Mouse (Mus musculus) neural tube, embryonic 13.5 days (tissue): ENCODE results near the gene Car8. TPM values are rescaled to one million over a fixed set of nuclear protein-coding genes. Genes with fewer than 3 reads are reported as not detected.

ENCODE experiments used
- ATAC-seq: fragments of 200-750 bp; cut with Nextera tagmentation; 2 replicates; pipeline ENCODE4 v1.8.0; 2017; ENCODE audit warnings: low read depth, mild to moderate bottlenecking, moderate TSS enrichment, moderate library complexity
- H3K27ac ChIP-seq: fragments of 300-500 bp; sonication (generic); replicated peaks from 2 replicates; pipeline ENCODE4 v1.5.1; 2015; ENCODE audit warnings: moderate library complexity, mild to moderate bottlenecking, inconsistent platforms
- H3K27me3 ChIP-seq: fragments of 300-500 bp; sonication (generic); 2 replicates; pipeline ENCODE4 v1.6.1; 2015; ENCODE audit warnings: mild to moderate bottlenecking, inconsistent platforms
- H3K36me3 ChIP-seq: fragments of 300-500 bp; sonication (generic); 2 replicates; pipeline ENCODE4 v1.6.1; 2015; ENCODE audit warnings: mild to moderate bottlenecking, inconsistent platforms
- H3K4me1 ChIP-seq: fragments of 300-500 bp; sonication (generic); replicated peaks from 2 replicates; pipeline ENCODE4 v1.6.1; 2015; ENCODE audit warnings: inconsistent platforms
- H3K4me2 ChIP-seq: fragments of 300-500 bp; sonication (generic); 2 replicates; pipeline ENCODE4 v1.6.1; 2015; ENCODE audit warnings: inconsistent platforms, mild to moderate bottlenecking, moderate library complexity
- H3K4me3 ChIP-seq: fragments of 300-500 bp; sonication (generic); 2 replicates; pipeline ENCODE4 v1.5.1; 2015; ENCODE audit warnings: mild to moderate bottlenecking, inconsistent platforms
- H3K9ac ChIP-seq: fragments of 300-500 bp; sonication (generic); 2 replicates; pipeline ENCODE4 v1.6.1; 2015; ENCODE audit warnings: moderate library complexity, mild to moderate bottlenecking, inconsistent platforms
- H3K9me3 ChIP-seq: fragments of 300-500 bp; sonication (generic); 2 replicates; pipeline ENCODE4 v1.6.1; 2016; ENCODE audit warnings: inconsistent platforms
- WGBS: fragments of 180-500 bp; shearing (Covaris S2); methylation state at CpG from one replicate; pipeline ENCODE4 v1.1.7; 2015; 5-methylcytosine and 5-hydroxymethylcytosine counted together
- polyA plus RNA-seq: library from polyadenylated mRNA; unstranded; fragments of >200 nt; fragmentation: Nextera tagmentation; extraction: Ambion mirVana; gene quantifications from 2 replicates; pipeline ENCODE4 v1.2.1, GENCODE M21; 2015

Car8 gene
- polyA plus RNA-seq, 1 experiment from 2014 or later, result 1.6 TPM

GRCm38 (mm10) chr4:8218941-8219340 lies 19.9 kb downstream of the Car8 start:
- no peak overlapping the region for H3K27ac ChIP-seq
- H3K4me1 ChIP-seq, result 0 out of 2 replicates have a peak, but pooled peaks cover 3% of the 10 kb centered on the region
- no peak overlapping the region for H3K9ac ChIP-seq
- no peak overlapping the region for H3K4me2 ChIP-seq
- no peak overlapping the region for H3K4me3 ChIP-seq
- ATAC-seq, result no peak
- no peaks in the 10 kb centered on the region for H3K36me3 ChIP-seq
- no peaks in the 10 kb centered on the region for H3K9me3 ChIP-seq
- no peaks in the 10 kb centered on the region for H3K27me3 ChIP-seq
- WGBS, result 86% methylated on average over 8 of the region's 8 CpGs

GRCm38 (mm10) chr4:8218004-8218403 lies 20.8 kb downstream of the Car8 start:
- Histone ChIP-seq H3K4me2 (no peak overlapping the region), H3K4me1 (0 out of 2 replicates have a peak, but pooled peaks cover 3% of the 10 kb centered on the region), H3K4me3 (no peak overlapping the region), H3K27ac (no peak overlapping the region), H3K9me3 (no peaks in the 10 kb centered on the region), H3K36me3 (no peaks in the 10 kb centered on the region), H3K9ac (no peak overlapping the region), H3K27me3 (no peaks in the 10 kb centered on the region)
- no peak for ATAC-seq
- 76% methylated on average over 3 of the region's 3 CpGs for WGBS

- Histone ChIP-seq H3K36me3 (no peaks in the 10 kb centered on the region), H3K4me1 (0 out of 2 replicates have a peak, but pooled peaks cover 3% of the 10 kb centered on the region), H3K9me3 (no peaks in the 10 kb centered on the region), H3K27ac (no peak overlapping the region), H3K9ac (no peak overlapping the region), H3K4me3 (no peak overlapping the region), H3K4me2 (no peak overlapping the region), H3K27me3 (no peaks in the 10 kb centered on the region)
- no peak for ATAC-seq
- 68% methylated on average over 5 of the region's 5 CpGs for WGBS
These were observed 21.6 kb downstream of the Car8 start for GRCm38 (mm10) chr4:8217272-8217671.

DNA sequence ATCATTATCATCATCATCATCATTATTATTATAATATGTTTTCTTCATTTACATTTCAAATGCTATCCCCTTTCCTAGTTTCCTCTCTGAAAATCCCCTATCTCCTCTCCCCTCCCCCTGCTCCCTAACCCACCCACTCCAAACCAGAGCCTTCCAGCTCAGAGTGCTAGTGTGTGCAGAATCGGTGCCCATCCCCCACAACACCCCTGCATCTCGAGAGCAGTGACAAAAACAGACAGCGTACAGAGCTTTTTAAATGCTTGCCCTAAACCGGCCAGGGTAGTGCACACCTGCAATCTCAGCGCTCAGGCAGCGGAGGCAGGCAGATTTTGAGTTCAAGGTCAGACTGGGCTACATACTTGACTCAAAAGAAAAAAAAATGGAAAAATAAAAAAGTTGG lies 22.3 kb downstream of the Car8 start:
- Histone ChIP-seq H3K27me3 (no peaks in the 10 kb centered on the region), H3K4me3 (no peak overlapping the region), H3K4me1 (0 out of 2 replicates have a peak, but pooled peaks cover 3% of the 10 kb centered on the region), H3K9ac (no peak overlapping the region), H3K36me3 (no peaks in the 10 kb centered on the region), H3K9me3 (no peaks in the 10 kb centered on the region), H3K4me2 (no peak overlapping the region), H3K27ac (no peak overlapping the region)
- no peak; the same call in 1 of the 2 replicates for ATAC-seq
- WGBS, result 40% methylated on average over 6 of the region's 6 CpGs

DNA sequence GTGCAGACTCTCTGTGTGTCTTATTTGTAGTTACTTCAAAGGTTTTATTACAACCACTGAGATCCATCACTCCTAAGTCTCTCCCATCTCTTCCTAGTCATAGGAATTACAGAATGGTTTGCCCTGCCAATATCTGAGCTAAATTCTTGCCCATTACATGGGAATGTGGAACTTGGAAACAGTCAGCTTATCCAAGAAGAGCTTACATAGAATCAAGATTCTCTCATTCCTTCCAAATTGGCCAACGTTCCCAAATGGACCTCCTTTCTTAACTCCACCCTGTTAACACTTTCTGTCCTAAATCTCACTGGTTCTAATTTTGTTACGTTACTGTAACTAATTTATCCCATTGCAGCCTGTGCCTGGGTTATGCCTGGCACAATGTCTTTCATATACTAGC lies 25.2 kb downstream of the Car8 start:
- Histone ChIP-seq H3K9me3 (no peaks in the 10 kb centered on the region), H3K4me3 (no peak overlapping the region), H3K4me1 (0 out of 2 replicates have a peak, but pooled peaks cover 3% of the 10 kb centered on the region), H3K27me3 (no peaks in the 10 kb centered on the region), H3K4me2 (no peak overlapping the region), H3K27ac (no peak overlapping the region), H3K9ac (no peak overlapping the region), H3K36me3 (no peaks in the 10 kb centered on the region)
- WGBS, result 84% methylated on average over 2 of the region's 2 CpGs
- no peak for ATAC-seq

DNA sequence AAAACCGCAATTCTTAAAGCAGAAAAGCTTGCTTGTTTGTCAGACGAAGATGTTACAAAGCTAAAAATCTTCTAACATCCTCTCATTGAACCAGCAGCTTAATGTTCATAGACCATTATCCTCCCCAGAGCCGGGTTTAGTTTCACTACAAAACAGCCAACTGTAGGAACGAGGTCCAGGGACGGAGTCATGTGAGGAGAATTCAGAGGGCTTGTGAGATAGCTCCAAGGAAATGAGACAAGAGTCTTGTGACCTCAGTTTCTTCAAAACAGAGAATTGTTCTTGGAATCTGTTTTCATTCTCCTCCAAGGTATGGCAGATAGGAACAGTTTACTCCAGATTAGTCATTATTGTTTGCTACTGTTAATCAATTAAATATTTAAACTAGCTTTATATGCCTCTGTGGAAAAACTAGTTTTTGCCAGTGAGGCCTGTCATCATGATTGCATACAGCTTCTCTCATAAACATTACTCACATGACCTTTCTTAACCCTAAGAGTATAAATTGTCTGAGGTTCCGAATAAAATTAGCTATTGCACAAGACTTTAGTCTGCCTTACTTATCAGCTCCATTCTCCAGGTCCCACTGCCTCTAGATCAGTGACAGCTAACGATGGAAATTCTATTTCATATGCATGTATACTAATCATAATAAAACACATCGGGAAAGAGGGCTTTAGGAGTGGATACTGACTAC lies 25.8 kb downstream of the Car8 start:
- no peak overlapping the region for H3K4me3 ChIP-seq

GRCm38 (mm10) chr4:8210452-8210851 lies 28.4 kb downstream of the Car8 start:
- Histone ChIP-seq H3K27ac (no peak overlapping the region), H3K4me1 (no peaks in the 10 kb centered on the region), H3K9me3 (no peaks in the 10 kb centered on the region), H3K27me3 (no peaks in the 10 kb centered on the region), H3K4me2 (no peak overlapping the region), H3K36me3 (no peaks in the 10 kb centered on the region), H3K4me3 (no peak overlapping the region), H3K9ac (no peak overlapping the region)
- 95% methylated on average over 2 of the region's 2 CpGs for WGBS
- no peak for ATAC-seq

More for the DNA sequence above, 25.8 kb downstream of the Car8 start:
- Histone ChIP-seq H3K9ac (no peak overlapping the region), H3K9me3 (no peaks in the 10 kb centered on the region), H3K27ac (no peak overlapping the region), H3K4me2 (no peak overlapping the region), H3K4me1 (0 out of 2 replicates have a peak, but pooled peaks cover 3% of the 10 kb centered on the region), H3K36me3 (no peaks in the 10 kb centered on the region), H3K27me3 (no peaks in the 10 kb centered on the region)
- ATAC-seq, result no peak
- 74% methylated on average over 8 of the region's 8 CpGs for WGBS

DNA sequence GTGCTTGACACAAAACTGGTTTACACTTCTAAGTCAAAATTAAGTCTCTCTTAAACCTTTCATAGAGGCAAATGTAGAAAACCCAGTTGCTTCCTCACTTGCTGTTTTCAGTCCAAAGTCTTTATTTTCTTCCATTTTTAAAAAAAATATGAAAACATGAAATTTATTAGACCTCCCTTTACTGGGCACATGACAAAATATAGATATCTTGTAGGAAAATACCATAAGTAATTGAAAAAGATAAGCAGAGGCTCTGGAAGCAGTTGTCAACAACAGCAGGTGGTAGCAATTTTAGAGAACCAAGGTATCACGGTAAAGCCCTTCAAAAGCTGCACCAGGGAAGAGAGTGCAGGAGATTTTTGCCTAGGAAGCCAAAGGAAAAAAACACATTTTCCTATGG lies 30.9 kb downstream of the Car8 start:
- Histone ChIP-seq H3K27me3 (no peaks in the 10 kb centered on the region), H3K9ac (no peak overlapping the region), H3K4me1 (no peaks in the 10 kb centered on the region), H3K4me2 (no peak overlapping the region), H3K4me3 (no peak overlapping the region), H3K9me3 (no peaks in the 10 kb centered on the region), H3K36me3 (no peaks in the 10 kb centered on the region), H3K27ac (no peak overlapping the region)
- 88% methylated on average over 1 of the region's 1 CpGs for WGBS
- ATAC-seq, result no peak

DNA sequence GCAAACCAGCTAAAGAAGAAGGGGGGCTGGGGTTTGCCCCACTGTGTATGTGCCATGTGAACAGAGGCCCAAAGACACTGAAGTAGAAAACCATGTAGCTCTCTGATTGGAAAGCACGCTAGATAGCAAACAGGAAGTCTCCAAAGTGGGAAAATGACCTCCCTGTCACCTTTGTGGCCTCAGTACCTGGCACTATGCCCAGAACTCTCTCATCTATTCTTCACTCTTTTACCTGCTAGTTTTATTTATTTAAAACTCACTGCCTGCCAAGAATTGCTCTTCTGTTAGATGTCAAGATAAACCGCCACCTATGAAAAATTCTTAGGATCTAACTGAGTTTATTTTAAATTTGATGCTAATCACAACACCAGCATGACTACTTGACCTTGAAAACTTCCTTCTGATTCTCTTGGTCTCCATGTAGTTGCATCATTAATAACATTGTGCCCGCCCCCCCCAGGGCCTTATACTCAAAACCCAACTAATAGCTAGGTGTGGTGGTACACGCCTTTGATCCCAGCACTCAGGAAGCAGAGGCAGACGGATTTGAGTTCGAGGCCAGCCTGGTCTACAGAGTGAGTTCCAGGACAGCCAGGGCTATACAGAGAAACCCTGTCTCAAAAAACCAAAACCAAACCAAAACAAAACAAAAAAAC lies 31.8 kb downstream of the Car8 start:
- no peaks in the 10 kb centered on the region for H3K36me3 ChIP-seq
- H3K27ac ChIP-seq, result no peak overlapping the region
- no peaks in the 10 kb centered on the region for H3K9me3 ChIP-seq
- H3K27me3 ChIP-seq, result no peaks in the 10 kb centered on the region
- no peak overlapping the region for H3K4me2 ChIP-seq
- no peak overlapping the region for H3K9ac ChIP-seq
- no peak overlapping the region for H3K4me3 ChIP-seq
- H3K4me1 ChIP-seq, result no peaks in the 10 kb centered on the region
- no peak for ATAC-seq
- 85% methylated on average over 6 of the region's 6 CpGs for WGBS

GRCm38 (mm10) chr4:8205089-8205649 lies 33.7 kb downstream of the Car8 start:
- H3K9ac ChIP-seq, result no peak overlapping the region
- H3K27ac ChIP-seq, result no peak overlapping the region
- ATAC-seq, result no peak
- no peaks in the 10 kb centered on the region for H3K36me3 ChIP-seq
- H3K4me3 ChIP-seq, result no peak overlapping the region
- no peaks in the 10 kb centered on the region for H3K9me3 ChIP-seq
- no peak overlapping the region for H3K4me2 ChIP-seq
- no peaks in the 10 kb centered on the region for H3K27me3 ChIP-seq
- WGBS, result 77% methylated on average over 4 of the region's 4 CpGs
- no peaks in the 10 kb centered on the region for H3K4me1 ChIP-seq

DNA sequence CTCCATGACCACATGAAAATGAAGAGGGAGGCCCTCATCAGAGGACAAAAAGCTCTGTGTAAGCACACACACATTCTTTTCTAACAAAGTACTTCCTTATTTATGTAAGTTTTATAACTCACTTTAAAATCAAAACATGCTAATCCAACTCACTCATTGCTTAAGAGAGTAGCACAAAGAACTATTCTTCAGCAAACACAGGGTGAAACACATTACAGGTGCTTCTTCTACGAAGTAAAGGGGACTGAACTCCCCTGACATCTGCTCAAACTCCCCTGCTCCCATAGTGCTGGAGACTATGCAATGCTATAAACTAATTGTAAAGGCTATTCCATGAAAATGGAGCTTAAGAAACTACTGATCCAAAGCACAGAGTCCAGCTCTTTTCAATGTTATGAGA lies 35.5 kb downstream of the Car8 start:
- WGBS, result 50% methylated on average over 1 of the region's 1 CpGs
- no peak for ATAC-seq
- Histone ChIP-seq H3K27ac (no peak overlapping the region), H3K4me2 (no peak overlapping the region), H3K9me3 (no peaks in the 10 kb centered on the region), H3K9ac (no peak overlapping the region), H3K27me3 (no peaks in the 10 kb centered on the region), H3K4me1 (no peaks in the 10 kb centered on the region), H3K4me3 (no peak overlapping the region), H3K36me3 (no peaks in the 10 kb centered on the region)

- no peak overlapping the region for H3K4me2 ChIP-seq
- no peak for ATAC-seq
- 91% methylated on average over 2 of the region's 2 CpGs for WGBS
These were observed 37.2 kb downstream of the Car8 start for GRCm38 (mm10) chr4:8201631-8202030.

More at GRCm38 (mm10) chr4:8201631-8202030, 37.2 kb downstream of the Car8 start:
- Histone ChIP-seq H3K27ac (no peak overlapping the region), H3K36me3 (no peaks in the 10 kb centered on the region), H3K4me1 (no peaks in the 10 kb centered on the region), H3K9me3 (no peaks in the 10 kb centered on the region), H3K27me3 (no peaks in the 10 kb centered on the region), H3K4me3 (no peak overlapping the region), H3K9ac (no peak overlapping the region)
